Mouse (Mus musculus) cortical plate, adult 2 months (tissue): Measurements from ENCODE around the gene Cradd.

Experiments
- CTCF ChIP-seq: fragments of 200-500 bp; IDR thresholded peaks from 2 replicates; pipeline ENCODE4 v1.5.1; 2011; ENCODE audit warnings: mild to moderate bottlenecking, control low read depth, low read length; ENCODE audit not compliant: insufficient read depth; ENCODE audit errors: extremely low read depth
- POLR2A ChIP-seq: fragments of 200-500 bp; IDR thresholded peaks from 2 replicates; pipeline ENCODE4 v1.6.1; 2011; ENCODE audit warnings: mild to moderate bottlenecking, low read length, control low read depth; ENCODE audit not compliant: insufficient read depth; ENCODE audit errors: extremely low read depth

- TF ChIP-seq CTCF = no peak
- no peak for TF ChIP-seq POLR2A
Observed at GRCm38 (mm10) chr10:95324278-95324631, 322 bp upstream of the Cradd start.
